Mouse (Mus musculus) gastrocnemius, postnatal 10 days (tissue): Measurements from ENCODE around the gene Snrnp35. TPM values are rescaled to one million over a fixed set of nuclear protein-coding genes. Genes with fewer than 3 reads are reported as not detected.

ENCODE experiments used
- DNase-seq: peaks from one replicate; pipeline ENCODE4 v3.0.0; 2021; ENCODE audit warnings: mixed read lengths
- total RNA-seq, 2 experiments: library from RNA; stranded (reverse); gene quantifications; 2 replicates each; pipeline ENCODE4 v1.2.3; 2021

The Snrnp35 gene
- total RNA-seq, 2 experiments from 2014 or later = 21.8 to 23.6 TPM

DNA sequence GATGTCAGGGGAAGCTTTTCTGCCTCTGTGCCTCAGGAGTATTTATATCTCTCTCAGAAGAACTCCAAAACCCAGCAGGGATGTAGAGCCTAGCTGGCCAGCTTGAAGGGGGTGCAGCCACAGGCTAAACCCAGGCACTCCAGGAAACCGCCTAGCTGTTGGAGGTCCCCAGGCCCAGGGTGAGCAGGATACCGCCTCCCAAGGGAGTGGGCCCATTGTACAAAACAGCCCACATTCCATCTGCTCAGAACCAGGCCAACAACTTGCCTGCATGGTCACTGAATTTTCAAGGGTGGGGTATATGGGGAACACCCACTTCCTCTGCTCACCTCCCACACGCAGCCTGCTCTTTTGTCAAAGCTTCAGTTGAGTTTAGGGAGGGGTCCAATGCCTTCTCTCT lies 17.6 kb downstream of the Snrnp35 start:
- no peak for DNase-seq

DNA sequence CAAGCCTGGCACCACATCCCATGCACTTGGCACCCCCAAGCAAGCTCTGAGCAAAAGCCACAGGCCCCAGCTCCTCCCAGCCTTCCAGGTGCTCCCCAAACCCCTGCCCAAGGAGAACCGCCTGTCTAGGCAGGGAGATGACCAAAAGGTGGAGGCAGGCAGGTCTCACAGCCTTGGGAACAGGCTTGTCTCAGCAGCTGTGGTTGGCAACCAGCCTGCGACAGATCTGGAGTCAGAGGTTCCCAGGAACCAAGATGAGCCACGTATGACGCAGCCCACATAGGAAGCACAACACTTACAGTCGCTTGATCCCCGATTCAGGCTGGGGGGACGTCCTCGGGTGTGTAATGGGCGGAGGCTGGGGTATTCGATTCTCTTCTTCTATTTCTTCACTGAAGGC lies 18.6 kb downstream of the Snrnp35 start:
- DNase-seq = no peak

GRCm38 (mm10) chr5:124503742-124504141 lies 20.8 kb downstream of the Snrnp35 start:
- no peak for DNase-seq

GRCm38 (mm10) chr5:124505235-124505634 lies 22.3 kb downstream of the Snrnp35 start:
- no peak for DNase-seq

DNA sequence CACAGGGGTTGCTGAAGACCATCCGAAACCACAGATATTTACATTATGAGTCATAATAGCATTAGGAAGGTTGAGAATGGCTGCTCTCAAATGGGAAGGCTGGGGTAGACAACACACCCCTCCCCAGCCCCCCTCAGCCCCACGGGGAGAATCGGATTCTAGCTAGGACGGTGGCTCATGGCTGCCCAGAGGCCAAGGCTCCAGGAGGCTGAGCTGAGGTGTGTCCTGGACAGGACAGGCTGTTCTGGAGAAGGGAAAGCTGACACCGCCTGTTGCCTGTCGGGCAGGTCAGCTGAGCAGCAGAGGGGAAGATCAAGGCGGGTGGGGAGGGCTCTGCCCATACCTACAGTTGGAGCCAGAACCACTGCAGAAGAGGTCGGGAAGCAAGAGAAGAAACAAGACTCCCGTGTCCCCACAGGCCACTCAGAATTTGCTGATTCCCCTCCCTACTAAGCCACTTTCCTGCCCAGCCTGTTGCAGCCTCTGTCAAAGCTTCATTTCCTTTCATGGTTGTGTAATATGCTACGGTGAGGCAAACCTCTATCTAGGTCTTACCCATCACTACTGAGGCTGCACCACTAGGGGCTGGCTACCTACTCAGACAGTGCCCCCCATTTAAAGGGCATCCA lies 23.9 kb downstream of the Snrnp35 start:
- no peak for DNase-seq

- no peak for DNase-seq
These were observed 26.3 kb downstream of the Snrnp35 start for GRCm38 (mm10) chr5:124509200-124509599.

- peak; percentile 66 for DNase-seq
These were observed 26.9 kb downstream of the Snrnp35 start for GRCm38 (mm10) chr5:124509742-124510237.

DNA sequence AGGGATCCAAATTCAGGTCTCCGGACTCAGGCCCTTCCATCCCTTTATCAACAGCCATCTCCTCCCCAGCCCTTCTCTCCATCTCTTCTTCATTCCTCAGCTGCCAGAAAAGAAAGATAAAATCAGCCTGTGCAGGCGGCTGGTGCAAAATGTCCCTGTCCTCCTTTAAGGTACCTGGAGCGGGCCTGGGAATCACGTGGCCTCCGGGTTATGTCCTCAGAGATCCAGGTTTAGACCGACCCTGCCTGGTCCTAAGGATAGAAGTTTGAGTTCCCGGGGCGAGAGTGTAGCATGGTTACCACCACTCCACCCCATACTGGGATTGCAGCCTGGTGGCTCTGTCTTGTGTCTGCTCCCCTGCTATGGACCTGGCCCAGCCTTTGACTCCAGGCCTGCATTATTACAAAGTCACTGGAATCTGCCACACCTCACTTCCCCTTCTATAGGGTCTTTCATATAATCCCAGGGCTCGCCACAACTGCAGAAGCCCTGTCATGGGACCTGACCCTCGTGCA lies 27.7 kb downstream of the Snrnp35 start:
- DNase-seq = no peak

- DNase-seq = no peak
These were observed 32.9 kb downstream of the Snrnp35 start for GRCm38 (mm10) chr5:124515789-124516188.

GRCm38 (mm10) chr5:124518648-124519047 lies 35.7 kb downstream of the Snrnp35 start:
- DNase-seq = no peak

DNA sequence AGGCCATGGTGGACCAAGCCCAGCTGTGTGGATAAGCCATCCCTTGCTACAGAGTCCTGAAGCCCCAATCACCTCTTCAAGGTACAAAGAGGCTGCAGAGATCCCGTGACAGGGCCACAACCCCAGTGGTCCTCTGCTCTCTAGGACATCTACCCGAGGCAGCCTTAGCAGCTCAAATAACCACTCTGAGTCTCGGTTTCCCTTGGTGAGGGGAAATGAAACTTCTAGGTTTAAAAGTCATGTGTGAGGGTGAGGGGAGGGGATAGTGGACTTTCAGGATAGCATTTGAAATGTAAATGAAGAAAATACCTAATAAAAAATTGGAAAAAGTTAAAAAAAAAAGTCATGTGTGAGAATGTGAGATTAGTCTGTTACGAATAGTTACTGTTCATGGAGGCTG lies 38.7 kb downstream of the Snrnp35 start:
- no peak for DNase-seq

DNA sequence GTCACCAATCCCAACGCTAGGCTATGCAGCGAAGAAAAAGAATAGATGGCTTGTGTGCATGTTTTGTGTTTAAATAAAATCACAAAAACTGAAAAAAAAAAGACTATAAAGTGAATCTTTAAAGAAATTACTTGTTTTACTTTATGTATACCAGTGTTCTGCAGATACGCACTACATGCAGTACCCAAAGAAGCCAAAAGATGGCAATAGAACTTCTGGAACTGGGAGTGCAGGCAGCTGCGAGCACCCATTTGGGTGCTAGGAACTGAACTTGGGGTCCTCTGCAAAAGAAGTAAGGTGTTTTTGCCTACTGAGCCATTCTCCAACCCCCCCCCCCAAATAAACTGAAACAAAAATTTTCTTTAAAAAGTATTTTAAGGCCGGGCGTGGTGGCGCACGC lies 40.1 kb downstream of the Snrnp35 start:
- no peak for DNase-seq

DNA sequence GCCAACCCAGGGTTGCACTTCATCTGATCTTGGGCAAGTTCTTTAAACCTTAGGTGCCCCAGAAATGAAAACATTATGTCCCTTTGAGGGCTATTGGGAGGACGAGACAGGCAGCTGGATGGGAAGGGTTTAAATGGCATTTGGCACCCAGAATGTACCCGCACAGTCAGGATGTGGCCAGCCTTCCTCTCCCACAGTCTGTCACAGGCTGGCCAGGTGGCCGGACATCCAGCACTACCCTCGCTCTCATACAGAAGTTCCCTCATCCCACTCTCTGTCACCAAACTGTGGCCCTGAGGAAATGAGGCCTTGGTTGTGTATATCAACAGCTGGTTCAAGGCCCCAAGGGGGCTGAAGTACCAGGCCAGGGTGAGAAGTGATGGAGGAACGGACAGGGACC lies 42.0 kb downstream of the Snrnp35 start:
- no peak for DNase-seq

DNA sequence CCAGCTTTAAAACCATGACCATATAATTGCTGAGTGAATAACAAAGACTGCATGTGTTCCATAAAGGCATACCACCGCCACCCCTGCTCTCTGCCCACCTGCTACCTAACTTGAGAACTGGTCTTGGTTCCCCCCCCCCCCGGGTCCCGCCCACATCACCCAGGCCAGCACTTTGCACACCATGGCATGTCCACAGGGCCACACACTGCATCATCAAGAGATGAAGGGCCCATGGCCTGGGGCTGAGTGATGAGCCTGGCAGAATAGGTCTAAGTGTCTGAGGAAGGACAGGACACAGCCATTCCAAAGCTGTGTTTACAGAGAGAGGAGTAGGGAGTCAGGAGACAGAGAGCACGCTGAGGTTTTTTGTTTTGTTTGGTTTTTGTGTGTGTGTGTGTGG lies 45.4 kb downstream of the Snrnp35 start:
- no peak for DNase-seq

DNA sequence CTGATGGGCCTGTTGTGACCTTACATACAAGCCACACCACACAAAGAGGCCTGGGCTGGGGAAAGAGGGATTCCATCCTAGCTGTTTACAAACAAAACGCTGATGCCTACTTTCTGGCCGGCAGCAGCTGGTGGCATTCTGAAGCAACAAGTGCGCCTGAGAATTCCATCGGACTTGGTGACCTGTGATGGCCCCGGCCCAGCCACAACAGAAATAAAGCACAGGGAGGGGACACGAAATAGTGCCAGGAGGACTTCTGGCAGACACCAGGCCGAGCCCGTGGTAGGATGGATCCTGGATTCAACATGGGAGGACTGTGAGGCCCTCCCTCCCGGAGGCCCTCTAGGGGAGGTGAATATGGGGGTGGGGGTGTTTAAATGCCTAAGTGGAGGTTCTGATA lies 45.9 kb downstream of the Snrnp35 start:
- peak; percentile 43 for DNase-seq

GRCm38 (mm10) chr5:124529191-124529651 lies 46.3 kb downstream of the Snrnp35 start:
- no peak for DNase-seq

DNA sequence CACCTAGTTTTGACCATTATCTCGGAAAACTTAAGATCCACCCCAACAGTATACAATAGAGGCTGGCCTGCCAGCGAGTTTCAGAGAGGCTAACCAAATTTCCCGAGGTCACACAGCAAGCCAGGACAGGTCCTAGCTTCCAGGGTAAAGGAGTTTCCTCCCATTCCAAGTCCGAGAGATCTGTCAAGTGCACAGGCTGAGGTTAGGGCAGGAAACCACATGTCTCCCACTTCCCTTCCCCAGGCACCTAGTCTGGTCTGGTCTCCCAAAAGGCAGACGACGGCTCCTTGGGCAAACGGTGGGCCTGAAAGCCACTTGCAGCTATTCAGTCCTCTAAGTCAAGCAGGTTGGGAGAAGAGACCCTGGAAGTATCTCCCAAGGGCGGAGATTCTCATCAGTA lies 46.8 kb downstream of the Snrnp35 start:
- no peak for DNase-seq

GRCm38 (mm10) chr5:124530655-124531582 lies 48.0 kb downstream of the Snrnp35 start, which contains the start of gene Rilpl1:
Rilpl1 (minus strand) TSS chr5:124531391.
- peak; percentile 85 for DNase-seq

DNA sequence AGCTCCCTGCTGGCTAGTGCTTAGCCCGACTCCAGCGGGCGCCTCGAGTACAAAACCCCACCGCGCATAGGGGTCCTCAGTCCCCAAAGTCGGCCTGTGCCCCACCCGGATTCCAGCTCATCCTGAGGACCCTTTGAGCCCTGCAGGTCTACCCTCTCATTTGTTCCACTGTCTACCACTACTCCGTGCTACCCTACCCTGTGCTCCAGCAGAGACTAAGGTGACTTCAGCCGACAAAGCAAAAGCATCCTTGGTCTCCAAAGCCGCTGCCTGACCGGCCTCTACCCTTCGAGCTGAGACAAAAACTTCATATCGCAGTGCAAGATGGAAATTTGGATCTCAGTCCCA lies 48.6 kb downstream of the Snrnp35 start:
- DNase-seq = no peak

- no peak for DNase-seq
These were observed 49.5 kb downstream of the Snrnp35 start for GRCm38 (mm10) chr5:124532451-124532850.

- DNase-seq = no peak
These were observed 52.1 kb downstream of the Snrnp35 start for GRCm38 (mm10) chr5:124535016-124535415.

DNA sequence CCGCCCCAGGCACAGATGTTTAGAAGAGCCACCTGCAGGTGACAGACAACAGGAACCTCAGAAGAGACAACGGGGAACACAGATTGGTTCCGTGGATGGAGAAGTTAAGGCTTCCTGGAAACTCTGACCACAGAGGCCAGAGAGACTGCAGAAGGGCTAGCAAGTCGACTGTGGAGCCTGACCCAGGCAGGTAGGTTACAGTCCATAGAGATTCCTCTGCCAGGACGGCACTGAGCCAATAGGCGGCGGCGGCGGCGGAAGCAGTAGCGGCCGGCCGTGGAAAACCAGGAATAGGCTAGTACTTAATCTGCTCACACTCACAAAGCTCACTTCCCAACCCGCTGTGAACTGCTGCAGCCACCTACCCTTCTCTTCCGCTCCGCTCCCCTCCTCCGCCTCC lies 53.8 kb downstream of the Snrnp35 start:
- DNase-seq = peak; percentile 37
